Mouse (Mus musculus) limb, embryonic 15.5 days (tissue): ENCODE measurements around the gene Gan. TPM values are rescaled to one million over a fixed set of nuclear protein-coding genes. Genes with fewer than 3 reads are reported as not detected.

Experiments used
- ATAC-seq: fragments of 200-750 bp; cut with Nextera tagmentation; 2 replicates; pipeline ENCODE4 v1.8.0; 2017; ENCODE audit warnings: low read depth, moderate TSS enrichment; ENCODE audit not compliant: insufficient number of reproducible peaks, low FRiP score, low TSS enrichment
- H3K27ac ChIP-seq: fragments of 300-500 bp; sonication (generic); 2 replicates; pipeline ENCODE4 v1.5.1; 2015; ENCODE audit warnings: moderate library complexity, mild to moderate bottlenecking, inconsistent platforms
- H3K27me3 ChIP-seq: fragments of 300-500 bp; sonication (generic); 2 replicates; pipeline ENCODE4 v1.6.1; 2015; ENCODE audit warnings: inconsistent platforms
- H3K36me3 ChIP-seq: fragments of 300-500 bp; sonication (generic); 2 replicates; pipeline ENCODE4 v1.6.1; 2015; ENCODE audit warnings: inconsistent platforms
- H3K4me1 ChIP-seq: fragments of 300-500 bp; sonication (generic); 2 replicates; pipeline ENCODE4 v1.6.1; 2015; ENCODE audit warnings: inconsistent platforms
- H3K4me2 ChIP-seq: fragments of 300-500 bp; sonication (generic); 2 replicates; pipeline ENCODE4 v1.6.1; 2015; ENCODE audit warnings: mild to moderate bottlenecking, inconsistent platforms
- H3K4me3 ChIP-seq: fragments of 300-500 bp; sonication (generic); 2 replicates; pipeline ENCODE4 v1.5.1; 2015; ENCODE audit warnings: mild to moderate bottlenecking, inconsistent platforms
- H3K9ac ChIP-seq: fragments of 300-500 bp; sonication (generic); 2 replicates; pipeline ENCODE4 v1.6.1; 2015; ENCODE audit warnings: inconsistent platforms
- H3K9me3 ChIP-seq: fragments of 300-500 bp; sonication (generic); 2 replicates; pipeline ENCODE4 v1.6.1; 2016; ENCODE audit warnings: inconsistent platforms
- WGBS: fragments of 180-500 bp; shearing (Covaris S2); methylation state at CpG from one replicate; pipeline ENCODE4 v1.1.7; 2015; 5-methylcytosine and 5-hydroxymethylcytosine counted together
- polyA plus RNA-seq: library from polyadenylated mRNA; unstranded; fragments of >200 nt; fragmentation: Nextera tagmentation; extraction: Ambion mirVana; gene quantifications from 2 replicates; pipeline ENCODE4 v1.2.1, GENCODE M21; 2015

Gan gene
- polyA plus RNA-seq, 1 experiment from 2014 or later, result 3.7 TPM

DNA sequence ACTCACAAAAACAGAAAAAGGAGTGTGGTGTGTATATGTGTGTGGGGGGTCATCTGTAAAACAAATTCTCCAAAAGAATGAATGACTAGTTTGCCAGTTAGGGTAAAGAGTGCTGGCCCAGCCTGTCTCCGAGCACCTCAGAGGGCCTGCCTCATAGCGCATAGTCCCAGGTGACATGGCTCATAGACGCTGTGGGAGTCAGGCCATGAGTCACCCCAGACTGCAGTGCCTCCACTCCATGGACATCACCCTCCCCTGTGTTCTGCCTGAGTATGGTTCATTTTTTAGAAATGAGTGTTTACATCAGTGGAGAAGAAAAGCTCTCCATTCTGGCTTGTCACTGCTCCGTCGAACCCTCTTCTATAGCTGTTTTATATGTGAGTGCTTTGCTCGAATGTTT lies 20.7 kb downstream of the Gan start:
- no peak overlapping the region for H3K4me3 ChIP-seq
- H3K9me3 ChIP-seq, result no peaks in the 10 kb centered on the region
- 88% methylated on average over 6 of the region's 6 CpGs for WGBS
- H3K4me2 ChIP-seq, result no peak overlapping the region
- H3K4me1 ChIP-seq, result no peaks in the 10 kb centered on the region
- ATAC-seq, result no peak
- H3K9ac ChIP-seq, result no peak overlapping the region
- H3K36me3 ChIP-seq, result peaks cover 13% of the 10 kb centered on the region
- no peaks in the 10 kb centered on the region for H3K27me3 ChIP-seq
- no peak overlapping the region for H3K27ac ChIP-seq

DNA sequence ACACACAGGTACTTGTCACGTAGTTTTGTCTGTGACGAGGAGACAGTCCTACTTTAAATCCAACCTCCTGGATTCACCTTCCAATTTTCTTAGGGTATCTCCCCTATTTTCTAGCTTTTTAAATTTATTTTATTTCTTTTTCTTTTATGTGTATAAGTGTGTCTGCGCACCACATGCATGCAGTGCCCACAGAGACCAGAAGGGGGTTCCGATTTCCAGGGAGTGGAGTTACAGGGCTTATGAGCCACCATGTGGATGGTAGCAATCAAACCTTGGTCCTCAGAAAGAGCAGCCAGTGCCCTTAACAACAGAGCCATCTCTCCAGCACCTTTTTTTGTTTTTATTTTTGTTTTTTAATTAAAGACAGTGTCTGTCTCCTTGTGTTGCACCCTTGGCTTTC lies 24.8 kb downstream of the Gan start:
- Histone ChIP-seq H3K27me3 (no peaks in the 10 kb centered on the region), H3K4me1 (no peaks in the 10 kb centered on the region), H3K9me3 (no peaks in the 10 kb centered on the region), H3K36me3 (peaks cover 38% of the 10 kb centered on the region), H3K27ac (no peak overlapping the region), H3K4me3 (no peak overlapping the region), H3K9ac (no peak overlapping the region), H3K4me2 (no peak overlapping the region)
- 97% methylated on average over 4 of the region's 4 CpGs for WGBS
- ATAC-seq, result no peak

DNA sequence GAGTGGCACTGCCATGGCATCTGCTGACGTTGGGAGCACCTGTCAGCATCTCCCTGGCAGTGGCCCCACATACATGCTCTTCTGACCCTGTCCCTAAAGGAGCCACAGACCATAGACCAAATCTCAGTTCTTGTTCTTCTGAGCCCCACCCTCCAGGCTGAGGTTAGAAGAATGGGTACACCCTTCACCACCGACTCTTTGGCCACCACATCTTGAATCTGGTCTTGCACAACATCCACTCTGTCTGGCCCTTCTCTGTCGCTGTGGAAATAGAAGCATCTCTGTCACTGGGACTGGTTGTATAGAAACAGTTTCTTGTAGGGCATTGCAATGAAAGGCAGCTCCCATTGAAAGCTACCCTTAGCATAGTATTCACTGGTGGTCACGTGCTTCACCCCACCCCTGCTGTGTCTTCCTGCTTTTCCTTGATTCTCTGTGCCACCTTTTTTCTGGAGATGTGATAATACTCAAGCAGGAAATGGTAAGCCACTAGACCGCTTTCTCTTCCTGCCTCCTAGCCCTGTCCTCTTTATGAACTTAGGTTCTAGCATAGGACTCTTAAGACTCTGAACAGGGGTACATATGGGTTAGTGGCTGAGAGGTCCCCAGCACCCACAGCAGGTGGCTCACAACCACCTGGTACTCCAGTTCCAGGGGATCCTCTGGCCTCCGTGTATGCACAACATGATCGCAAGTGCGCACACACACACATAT lies 25.9 kb downstream of the Gan start:
- peaks cover 49% of the 10 kb centered on the region for H3K36me3 ChIP-seq
- 93% methylated on average over 8 of the region's 8 CpGs for WGBS
- H3K4me1 ChIP-seq, result no peaks in the 10 kb centered on the region
- no peak overlapping the region for H3K9ac ChIP-seq
- ATAC-seq, result no peak
- no peaks in the 10 kb centered on the region for H3K27me3 ChIP-seq
- no peak overlapping the region for H3K4me2 ChIP-seq
- H3K9me3 ChIP-seq, result no peaks in the 10 kb centered on the region
- no peak overlapping the region for H3K27ac ChIP-seq
- H3K4me3 ChIP-seq, result no peak overlapping the region

DNA sequence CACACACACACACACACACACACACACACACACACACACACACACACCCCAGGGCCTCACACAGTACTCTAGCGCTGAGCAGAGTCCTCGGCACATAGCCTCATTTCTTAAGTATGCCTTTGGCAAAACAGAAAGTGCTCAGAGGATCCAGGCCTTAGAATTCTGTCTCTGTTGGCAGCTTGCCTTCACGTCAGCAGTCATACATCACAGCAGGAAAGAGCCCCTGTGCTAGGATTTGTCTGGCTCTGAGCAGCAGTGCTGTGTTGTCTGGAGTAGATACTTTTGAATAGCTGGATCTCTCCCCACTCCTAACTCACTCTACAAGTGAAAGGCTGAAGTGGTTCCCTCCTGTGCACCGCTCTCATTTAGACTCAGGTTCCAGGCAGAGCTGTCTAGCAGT lies 36.4 kb downstream of the Gan start:
- Histone ChIP-seq H3K9ac (no peak overlapping the region), H3K27ac (0 out of 2 replicates have a peak overlapping the region, but pooled peaks have one; percentile 11), H3K4me3 (no peak overlapping the region), H3K4me2 (no peak overlapping the region), H3K4me1 (peaks cover 8% of the 10 kb centered on the region; the same call in 1 of the 2 replicates), H3K27me3 (no peaks in the 10 kb centered on the region), H3K9me3 (no peaks in the 10 kb centered on the region), H3K36me3 (peaks cover 84% of the 10 kb centered on the region)
- 84% methylated on average over 4 of the region's 4 CpGs for WGBS
- ATAC-seq, result peak; percentile 26; the same call in 1 of the 2 replicates

DNA sequence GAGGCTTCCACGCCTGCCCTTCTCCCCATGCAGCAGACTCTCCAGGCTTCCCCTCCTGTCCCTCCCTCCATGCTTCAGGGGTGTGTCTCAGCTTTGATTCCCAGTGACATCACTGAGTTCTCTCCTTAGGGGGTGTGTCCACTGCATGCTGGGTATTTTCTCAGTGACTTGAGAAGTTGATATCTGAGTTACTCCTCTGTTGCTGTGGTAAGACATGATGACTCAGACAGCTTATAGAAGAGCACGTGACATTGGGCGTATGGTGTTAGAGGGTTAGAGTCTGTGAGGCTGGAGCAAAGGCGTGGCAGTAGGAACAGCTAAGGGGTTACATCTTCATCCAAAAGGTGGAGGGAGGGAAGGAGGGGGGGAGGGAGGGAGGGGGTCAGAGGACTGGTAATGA lies 38.7 kb downstream of the Gan start:
- Histone ChIP-seq H3K9me3 (no peaks in the 10 kb centered on the region), H3K36me3 (peaks cover 73% of the 10 kb centered on the region), H3K27me3 (no peaks in the 10 kb centered on the region), H3K27ac (no peak overlapping the region), H3K4me2 (no peak overlapping the region), H3K9ac (no peak overlapping the region), H3K4me3 (no peak overlapping the region), H3K4me1 (peaks cover 11% of the 10 kb centered on the region)
- no peak for ATAC-seq
- 92% methylated on average over 4 of the region's 4 CpGs for WGBS

DNA sequence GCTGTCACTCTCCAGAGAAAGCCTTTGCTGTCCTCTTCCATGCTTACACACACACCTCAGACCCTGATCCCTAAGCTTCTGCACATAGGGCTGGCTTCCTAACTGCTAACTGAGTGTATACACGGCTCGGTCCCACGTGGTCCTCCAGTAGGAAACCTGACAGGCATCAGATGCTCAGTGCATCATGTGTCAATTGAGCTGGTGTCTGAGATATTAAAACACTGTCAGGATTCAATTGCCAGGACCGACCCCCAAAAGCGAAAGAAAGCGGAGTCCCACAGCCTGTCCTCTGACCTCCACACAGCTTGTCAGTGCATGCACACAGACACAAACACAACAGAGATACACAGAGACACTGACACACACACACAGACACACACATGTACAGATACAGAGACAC lies 39.6 kb downstream of the Gan start:
- Histone ChIP-seq H3K36me3 (peaks cover 78% of the 10 kb centered on the region), H3K9me3 (no peaks in the 10 kb centered on the region), H3K27ac (no peak overlapping the region), H3K4me1 (peaks cover 11% of the 10 kb centered on the region), H3K4me3 (no peak overlapping the region), H3K27me3 (no peaks in the 10 kb centered on the region), H3K4me2 (no peak overlapping the region), H3K9ac (no peak overlapping the region)
- ATAC-seq, result no peak
- 93% methylated on average over 6 of the region's 6 CpGs for WGBS

DNA sequence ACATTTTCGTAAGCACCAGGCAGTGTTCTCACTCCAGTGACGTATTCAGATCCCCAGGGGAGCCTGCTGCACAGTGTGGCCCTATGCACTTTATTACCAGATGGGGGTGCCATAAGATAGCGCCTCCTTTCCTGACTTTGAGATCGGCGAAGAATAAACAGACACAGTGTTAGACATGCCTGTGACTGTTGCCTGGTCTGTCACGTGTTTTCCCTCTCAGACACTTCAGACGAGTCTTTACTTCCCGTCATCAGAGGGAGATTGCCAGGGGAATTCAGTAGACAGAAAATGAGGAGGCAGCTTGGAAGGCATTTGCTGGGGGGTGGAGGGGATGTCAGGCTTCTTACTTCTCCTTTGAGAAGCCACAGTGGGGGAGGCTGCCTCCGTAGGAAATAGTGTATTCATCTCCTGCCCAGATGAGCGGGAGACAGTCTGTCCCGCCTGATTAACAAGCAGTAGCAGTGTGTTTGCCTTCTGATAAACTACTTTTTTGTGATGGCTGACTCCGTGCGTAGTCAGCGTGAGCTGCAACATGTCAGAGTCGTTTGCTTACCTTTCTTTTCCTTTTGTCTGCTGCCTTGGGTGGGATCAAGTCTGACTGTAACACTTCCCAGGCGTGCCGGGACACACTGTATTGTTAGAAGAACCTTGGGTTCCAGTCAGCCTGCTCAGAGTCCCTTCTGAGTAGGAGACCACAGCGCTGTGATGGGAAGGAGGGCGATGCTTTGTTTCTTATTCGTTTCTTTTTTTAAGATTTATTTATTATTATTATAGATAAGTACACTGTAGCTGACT lies 40.4 kb downstream of the Gan start:
- H3K9me3 ChIP-seq, result no peaks in the 10 kb centered on the region
- no peaks in the 10 kb centered on the region for H3K27me3 ChIP-seq
- no peak overlapping the region for H3K27ac ChIP-seq
- ATAC-seq, result no peak
- no peak overlapping the region for H3K4me2 ChIP-seq
- no peak overlapping the region for H3K9ac ChIP-seq
- 52% methylated on average over 20 of the region's 20 CpGs for WGBS
- no peak overlapping the region for H3K4me3 ChIP-seq
- peaks cover 73% of the 10 kb centered on the region for H3K36me3 ChIP-seq
- peaks cover 11% of the 10 kb centered on the region for H3K4me1 ChIP-seq

DNA sequence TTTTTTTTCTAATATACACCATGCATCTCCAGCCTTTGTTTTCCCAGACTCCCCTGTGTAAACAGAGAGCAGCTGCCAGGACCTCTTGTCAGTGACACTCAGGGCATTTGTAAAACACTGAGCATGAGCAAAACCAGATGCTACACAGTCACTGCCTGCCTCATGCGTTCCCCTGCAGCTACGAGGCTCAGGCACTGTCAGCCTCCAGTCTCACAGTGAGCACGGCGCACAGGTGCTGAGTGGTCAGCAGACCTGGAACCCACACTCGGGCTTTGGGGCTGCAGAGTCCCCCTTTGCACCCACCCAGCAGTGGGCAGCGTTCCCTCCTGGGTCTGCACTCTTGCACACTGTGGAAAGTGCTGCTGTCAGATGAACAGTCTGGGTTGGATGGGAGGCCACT lies 41.7 kb downstream of the Gan start:
- H3K9ac ChIP-seq, result no peak overlapping the region
- H3K4me2 ChIP-seq, result no peak overlapping the region
- peaks cover 73% of the 10 kb centered on the region for H3K36me3 ChIP-seq
- no peak overlapping the region for H3K4me3 ChIP-seq
- H3K27me3 ChIP-seq, result no peaks in the 10 kb centered on the region
- WGBS, result 43% methylated on average over 6 of the region's 6 CpGs
- peaks cover 11% of the 10 kb centered on the region for H3K4me1 ChIP-seq
- H3K27ac ChIP-seq, result peak overlapping the region; percentile 68; the same call in 1 of the 2 replicates
- no peaks in the 10 kb centered on the region for H3K9me3 ChIP-seq
- ATAC-seq, result no peak

DNA sequence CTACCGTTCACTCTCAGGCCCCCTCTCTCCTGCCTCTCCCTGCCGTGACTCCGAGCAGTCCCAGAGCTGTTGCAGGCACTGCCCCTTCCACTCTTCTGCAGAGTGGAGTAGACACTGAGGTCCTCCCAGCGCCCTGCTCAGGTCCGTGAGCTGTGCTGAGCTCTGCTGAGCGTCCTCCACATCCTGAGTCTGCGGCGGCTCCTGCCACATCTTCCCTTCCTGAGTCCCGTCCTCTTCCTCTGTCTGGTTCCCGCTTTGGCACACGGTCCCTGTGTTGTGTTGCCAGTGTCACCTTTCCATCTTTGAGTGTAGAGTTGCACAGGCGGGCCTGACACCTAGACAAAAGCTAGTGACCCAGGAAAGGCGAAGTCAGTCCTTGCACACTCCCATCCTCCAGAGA lies 42.4 kb downstream of the Gan start:
- 65% methylated on average over 13 of the region's 13 CpGs for WGBS
- Histone ChIP-seq H3K9me3 (no peaks in the 10 kb centered on the region), H3K27ac (no peak overlapping the region), H3K36me3 (peaks cover 71% of the 10 kb centered on the region), H3K4me1 (peaks cover 11% of the 10 kb centered on the region), H3K4me2 (no peak overlapping the region), H3K9ac (no peak overlapping the region), H3K27me3 (no peaks in the 10 kb centered on the region), H3K4me3 (no peak overlapping the region)
- no peak for ATAC-seq

DNA sequence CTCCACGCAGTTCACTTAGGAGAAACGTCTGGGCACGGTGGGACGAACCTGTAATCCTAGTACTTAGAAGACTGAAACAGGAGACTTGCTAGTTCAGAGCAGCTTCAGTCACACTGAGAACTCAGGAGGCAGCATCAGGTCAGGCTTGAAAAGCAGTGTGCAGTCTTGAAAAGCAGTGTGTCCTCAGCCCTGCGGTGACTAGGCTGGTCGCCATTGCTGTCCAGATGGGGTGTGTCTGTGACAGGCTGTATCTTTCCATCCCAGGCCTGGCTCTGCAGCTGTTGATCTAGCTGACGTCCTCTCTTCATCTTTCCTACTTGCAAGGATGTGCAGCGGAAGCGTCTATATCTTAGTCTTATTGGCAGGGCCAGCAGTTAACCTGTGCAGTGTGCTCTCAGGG lies 42.9 kb downstream of the Gan start:
- Histone ChIP-seq H3K9ac (no peak overlapping the region), H3K9me3 (no peaks in the 10 kb centered on the region), H3K27me3 (no peaks in the 10 kb centered on the region), H3K4me3 (no peak overlapping the region), H3K36me3 (peaks cover 66% of the 10 kb centered on the region), H3K27ac (no peak overlapping the region), H3K4me1 (peaks cover 11% of the 10 kb centered on the region), H3K4me2 (no peak overlapping the region)
- ATAC-seq, result no peak
- WGBS, result 84% methylated on average over 9 of the region's 9 CpGs

DNA sequence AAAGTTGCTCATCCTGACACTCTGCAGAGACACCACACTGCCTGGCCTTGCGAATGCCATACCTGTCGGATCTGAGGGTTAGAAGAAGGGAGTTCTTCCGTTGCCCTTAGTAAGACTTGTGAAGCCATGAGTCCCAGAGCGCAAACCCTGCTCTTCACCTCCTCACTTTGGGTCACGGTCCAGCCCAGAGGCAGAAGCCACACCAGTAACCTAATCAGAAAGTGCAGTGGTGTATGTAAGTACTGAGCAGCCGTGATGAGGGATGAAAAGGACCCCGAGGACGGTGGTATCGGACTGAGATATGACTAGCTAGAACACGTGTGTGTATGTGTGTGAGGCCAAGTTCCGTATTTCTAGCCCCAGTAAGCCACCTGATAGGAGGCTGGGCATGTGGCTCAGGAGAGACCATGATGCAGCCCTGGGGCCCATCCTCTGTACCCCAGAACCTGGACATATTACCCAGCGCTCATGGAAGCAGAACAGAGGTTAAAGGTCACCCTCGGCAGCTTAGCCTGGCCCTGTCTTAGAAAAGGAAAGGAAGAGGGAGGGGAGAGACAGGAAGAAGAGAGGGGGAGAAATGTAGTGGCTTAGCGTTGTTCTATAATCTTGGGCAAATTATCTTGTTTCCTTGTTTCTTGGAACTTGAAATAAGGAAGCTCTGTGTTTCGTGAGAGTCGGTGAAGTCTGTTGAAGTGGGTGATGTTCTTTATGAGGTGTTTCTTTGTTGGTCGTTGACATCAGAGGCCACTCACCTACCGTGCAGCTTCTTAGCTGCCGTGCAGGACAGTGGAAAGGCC lies 43.5 kb downstream of the Gan start:
- peaks cover 62% of the 10 kb centered on the region for H3K36me3 ChIP-seq

DNA sequence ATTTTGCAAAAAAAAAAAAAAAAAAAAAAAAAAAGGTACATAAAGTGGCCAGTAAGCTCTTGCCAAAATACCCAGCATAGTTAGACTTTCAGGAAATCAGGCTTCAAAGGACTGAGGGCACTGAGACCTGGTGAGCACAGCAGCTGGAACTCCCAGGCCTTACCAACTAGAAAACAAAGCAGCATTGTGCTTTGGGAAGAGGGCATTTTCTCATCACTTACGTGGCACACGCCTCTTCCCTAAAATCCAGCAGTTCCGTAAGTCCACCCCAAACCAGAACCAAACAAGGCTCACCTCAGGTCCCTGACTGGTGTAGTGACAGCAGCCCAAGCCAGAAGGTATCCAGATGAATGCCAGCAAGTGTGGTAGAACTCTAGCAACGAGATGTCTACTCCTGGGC lies 45.1 kb downstream of the Gan start:
- Histone ChIP-seq H3K9ac (no peak overlapping the region), H3K4me3 (no peak overlapping the region), H3K27ac (no peak overlapping the region), H3K36me3 (peaks cover 49% of the 10 kb centered on the region), H3K9me3 (no peaks in the 10 kb centered on the region), H3K27me3 (no peaks in the 10 kb centered on the region), H3K4me1 (peaks cover 6% of the 10 kb centered on the region), H3K4me2 (no peak overlapping the region)
- ATAC-seq, result no peak
- 87% methylated on average over 4 of the region's 4 CpGs for WGBS

More for the DNA sequence above, 43.5 kb downstream of the Gan start:
- no peak overlapping the region for H3K4me3 ChIP-seq
- peaks cover 11% of the 10 kb centered on the region for H3K4me1 ChIP-seq
- 73% methylated on average over 19 of the region's 19 CpGs for WGBS
- no peak overlapping the region for H3K27ac ChIP-seq
- H3K27me3 ChIP-seq, result no peaks in the 10 kb centered on the region
- ATAC-seq, result no peak
- H3K9me3 ChIP-seq, result no peaks in the 10 kb centered on the region
- H3K9ac ChIP-seq, result no peak overlapping the region
- H3K4me2 ChIP-seq, result no peak overlapping the region
